Mouse (Mus musculus) cerebellum, adult 2 months (tissue): ENCODE results near the gene Camk2d.

Experiments
- CTCF ChIP-seq: fragments of 200-500 bp; IDR thresholded peaks from 2 replicates; pipeline ENCODE4 v1.5.1; 2011; ENCODE audit warnings: low read depth, mild to moderate bottlenecking, control low read depth, low read length, moderate library complexity, borderline replicate concordance; ENCODE audit not compliant: insufficient read depth
- POLR2A ChIP-seq: fragments of 200-500 bp; IDR thresholded peaks from 2 replicates; pipeline ENCODE4 v1.6.1; 2011; ENCODE audit warnings: low read length, control low read depth, borderline replicate concordance; ENCODE audit not compliant: insufficient read depth

DNA sequence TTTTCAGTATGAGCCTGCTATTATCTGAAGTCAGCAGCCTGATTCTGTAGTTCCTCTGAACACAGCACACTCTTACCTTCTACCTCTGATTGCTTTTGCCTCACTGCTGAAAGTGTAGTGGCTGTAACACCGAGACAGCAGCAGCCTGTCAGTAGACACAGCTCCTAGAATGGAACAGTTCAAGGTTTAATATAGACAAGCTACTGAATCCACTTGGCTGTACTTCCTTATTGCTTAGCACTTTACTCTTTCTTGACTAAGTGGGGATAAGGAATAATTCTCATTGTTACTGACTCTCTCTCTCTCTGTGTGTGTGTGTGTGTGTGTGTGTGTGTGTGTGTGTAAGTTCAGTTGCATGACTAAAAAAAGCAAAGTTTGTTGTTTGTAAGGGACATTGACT, 42.2 kb downstream of the Camk2d start:
- TF ChIP-seq CTCF (no peak), POLR2A (no peak)
